Mouse (Mus musculus): ENCODE measurements around the gene Gp9.
A peak's percentile ranks its signal among the peaks of the same experiment; 100 is the strongest.

The Gp9 gene

GRCm38 (mm10) chr6:87809651-87810161 is 31.8 kb downstream of the Gp9 start:
- DNase-seq (ENCODE audit: low read depth, low spot score), result no peak

GRCm38 (mm10) chr6:87810311-87810710 is 32.4 kb downstream of the Gp9 start:
- DNase-seq (ENCODE audit: low read depth, low spot score), result no peak

- DNase-seq (ENCODE audit: low read depth, low spot score), result peak; percentile 36
These were observed 33.1 kb downstream of the Gp9 start for GRCm38 (mm10) chr6:87810713-87811669.

- peak; percentile 75 for DNase-seq (ENCODE audit: low read depth, low spot score)
These were observed 33.9 kb downstream of the Gp9 start, which contains the start of gene Rab43 for GRCm38 (mm10) chr6:87811675-87812338. Gene Rab43 (minus strand): TSS chr6:87812164.

GRCm38 (mm10) chr6:87812656-87813055 is 34.8 kb downstream of the Gp9 start:
- no peak for DNase-seq (ENCODE audit: low read depth, low spot score)

GRCm38 (mm10) chr6:87814486-87814885 is 36.6 kb downstream of the Gp9 start:
- no peak for DNase-seq (ENCODE audit: low read depth, low spot score)

GRCm38 (mm10) chr6:87820366-87820765 is 42.5 kb downstream of the Gp9 start:
- DNase-seq (ENCODE audit: low read depth, low spot score), result no peak
